Mouse (Mus musculus): ENCODE data around the gene Nos1.

Nos1 gene

GRCm38 (mm10) chr5:117898055-117898806, 117.4 kb downstream of the Nos1 start:
- no peak for DNase-seq (ENCODE audit: low read depth, low spot score)

- no peak for DNase-seq (ENCODE audit: low read depth, low spot score)
These were observed 118.5 kb downstream of the Nos1 start for GRCm38 (mm10) chr5:117899361-117899760.

- DNase-seq (ENCODE audit: low read depth, low spot score), result no peak
These were observed 120.3 kb downstream of the Nos1 start for GRCm38 (mm10) chr5:117900921-117901705.

- no peak for DNase-seq (ENCODE audit: low read depth, low spot score)
These were observed 122.7 kb downstream of the Nos1 start for GRCm38 (mm10) chr5:117903534-117903933.

- DNase-seq (ENCODE audit: low read depth, low spot score), result no peak
These were observed 124.9 kb downstream of the Nos1 start for GRCm38 (mm10) chr5:117905728-117906127.

- no peak for DNase-seq (ENCODE audit: low read depth, low spot score)
These were observed 128.7 kb downstream of the Nos1 start for GRCm38 (mm10) chr5:117909524-117909923.

GRCm38 (mm10) chr5:117916349-117916748, 135.5 kb downstream of the Nos1 start:
- no peak for DNase-seq (ENCODE audit: low read depth, low spot score)

- DNase-seq (ENCODE audit: low read depth, low spot score), result no peak
These were observed 136.1 kb downstream of the Nos1 start for GRCm38 (mm10) chr5:117916906-117917305.

- DNase-seq (ENCODE audit: low read depth, low spot score), result no peak
These were observed 141.1 kb downstream of the Nos1 start for GRCm38 (mm10) chr5:117921786-117922528.

GRCm38 (mm10) chr5:117923688-117924087, 142.9 kb downstream of the Nos1 start:
- no peak for DNase-seq (ENCODE audit: low read depth, low spot score)

GRCm38 (mm10) chr5:117928553-117928952, 147.7 kb downstream of the Nos1 start:
- no peak for DNase-seq (ENCODE audit: low read depth, low spot score)

- DNase-seq (ENCODE audit: low read depth, low spot score), result no peak
These were observed 151.4 kb downstream of the Nos1 start for GRCm38 (mm10) chr5:117932222-117932621.

- DNase-seq (ENCODE audit: low read depth, low spot score), result peak; percentile 69
These were observed 152.0 kb downstream of the Nos1 start for GRCm38 (mm10) chr5:117932862-117933261.

- no peak for DNase-seq (ENCODE audit: low read depth, low spot score)
These were observed 155.5 kb downstream of the Nos1 start for GRCm38 (mm10) chr5:117936346-117936745.

- no peak for DNase-seq (ENCODE audit: low read depth, low spot score)
These were observed 156.4 kb downstream of the Nos1 start for GRCm38 (mm10) chr5:117937186-117937585.

- DNase-seq (ENCODE audit: low read depth, low spot score), result peak; percentile 68
These were observed 157.3 kb downstream of the Nos1 start for GRCm38 (mm10) chr5:117938182-117938581.

GRCm38 (mm10) chr5:117939402-117939801, 158.6 kb downstream of the Nos1 start:
- no peak for DNase-seq (ENCODE audit: low read depth, low spot score)

GRCm38 (mm10) chr5:117941552-117941951, 160.7 kb downstream of the Nos1 start:
- no peak for DNase-seq (ENCODE audit: low read depth, low spot score)

GRCm38 (mm10) chr5:117946605-117947004, 165.8 kb downstream of the Nos1 start:
- no peak for DNase-seq (ENCODE audit: low read depth, low spot score)

GRCm38 (mm10) chr5:117949393-117949792, 168.6 kb downstream of the Nos1 start:
- DNase-seq (ENCODE audit: low read depth, low spot score), result no peak

- DNase-seq (ENCODE audit: low read depth, low spot score), result no peak
These were observed 173.1 kb downstream of the Nos1 start for GRCm38 (mm10) chr5:117953893-117954292.

- DNase-seq (ENCODE audit: low read depth, low spot score), result no peak
These were observed 173.6 kb downstream of the Nos1 start for GRCm38 (mm10) chr5:117954429-117954828.

All from retina, postnatal 7 days (tissue).